Mouse (Mus musculus): ENCODE measurements around the gene Akap8l. TPM values are rescaled to one million over a fixed set of nuclear protein-coding genes. Genes with fewer than 3 reads are reported as not detected.

The Akap8l gene
- polyA plus RNA-seq, 1 experiment from 2014 or later = 64.4 TPM

DNA sequence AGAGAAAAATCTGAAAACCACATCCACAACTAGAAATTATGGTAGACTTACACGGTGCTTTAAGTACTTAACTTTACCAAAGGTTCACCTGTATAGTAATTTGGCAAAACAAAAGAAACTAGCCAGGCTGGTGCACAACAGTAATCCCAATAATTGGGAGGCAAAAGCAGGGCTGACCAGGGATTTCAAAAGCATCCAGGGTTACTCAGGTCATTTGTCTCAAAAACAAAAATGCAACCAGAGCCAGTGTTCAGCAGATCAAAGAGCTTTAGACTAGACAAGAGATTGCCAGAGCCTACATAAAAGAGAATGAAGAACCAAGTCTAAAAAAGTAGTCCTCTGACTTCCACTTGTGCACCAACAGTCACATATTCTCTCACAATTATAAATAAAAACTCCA is 73.2 kb downstream of the Akap8l start:
- H3K9me3 ChIP-seq (ENCODE audit: control insufficient read depth, low read length) = no peaks in the 10 kb centered on the region
- ATAC-seq (replicated peaks; ENCODE audit: low FRiP score, low TSS enrichment, low read depth) (no peak), DNase-seq (ENCODE audit: low spot score) (no peak)
- H3K27me3 ChIP-seq (replicated peaks; ENCODE audit: control insufficient read depth, insufficient read depth, low read length) = no peaks in the 10 kb centered on the region
- 95% methylated on average over 1 of the region's 1 CpGs for WGBS
- H3K9ac ChIP-seq (ENCODE audit: low read length) = no peak overlapping the region
- H3K36me3 ChIP-seq (ENCODE audit: control insufficient read depth, insufficient read depth, low read length) = no peaks in the 10 kb centered on the region
- H3K4me2 ChIP-seq (ENCODE audit: low read length) = no peak overlapping the region
- no peak overlapping the region for H3K27ac ChIP-seq (ENCODE audit: low read depth)
- no peak overlapping the region for H3K4me3 ChIP-seq (ENCODE audit: low read depth, low read length)
- peaks cover 7% of the 10 kb centered on the region for H3K4me1 ChIP-seq (replicated peaks; ENCODE audit: control insufficient read depth, insufficient read depth, low read length)

GRCm38 (mm10) chr17:32275568-32275967 is 74.8 kb downstream of the Akap8l start:
- DNase-seq (ENCODE audit: low spot score) = no peak
- Histone ChIP-seq H3K36me3 (ENCODE audit: control insufficient read depth, insufficient read depth, low read length) (no peaks in the 10 kb centered on the region), H3K4me1 (replicated peaks; ENCODE audit: control insufficient read depth, insufficient read depth, low read length) (0 out of 2 replicates have a peak, but pooled peaks cover 3% of the 10 kb centered on the region), H3K9ac (ENCODE audit: low read length) (no peak overlapping the region), H3K4me3 (ENCODE audit: low read depth, low read length) (no peak overlapping the region), H3K27ac (ENCODE audit: low read depth) (no peak overlapping the region), H3K4me2 (ENCODE audit: low read length) (no peak overlapping the region), H3K9me3 (ENCODE audit: control insufficient read depth, low read length) (no peaks in the 10 kb centered on the region), H3K27me3 (replicated peaks; ENCODE audit: control insufficient read depth, insufficient read depth, low read length) (no peaks in the 10 kb centered on the region)
- WGBS = 84% methylated on average over 3 of the region's 3 CpGs
- no peak for ATAC-seq (replicated peaks; ENCODE audit: low FRiP score, low TSS enrichment, low read depth)

Small RNAs within 50 kb of the gene (microRNA-seq; reads per million reads assigned to microRNA genes)
- gene Gm22201 = not detected

Other genes starting within 250 kb of the Akap8l start
- 13.3 and 13.8 TPM in 2 replicates for gene Notch3, start 183.8 kb downstream of the Akap8l start, polyA plus RNA-seq (2014; fragmentation: Nextera tagmentation; extraction: Ambion mirVana)
- not detected in 2 replicates for gene Ephx3, start 161.1 kb downstream of the Akap8l start, polyA plus RNA-seq (2014; fragmentation: Nextera tagmentation; extraction: Ambion mirVana)
- gene Brd4, start 65.9 kb downstream of the Akap8l start, polyA plus RNA-seq (2014; fragmentation: Nextera tagmentation; extraction: Ambion mirVana) = 90.2 and 91.9 TPM in 2 replicates
- gene Akap8, start 29.4 kb downstream of the Akap8l start, polyA plus RNA-seq (2014; fragmentation: Nextera tagmentation; extraction: Ambion mirVana) = 51.8 and 57.2 TPM in 2 replicates
- gene Wiz, start 38.8 kb upstream of the Akap8l start, polyA plus RNA-seq (2014; fragmentation: Nextera tagmentation; extraction: Ambion mirVana) = 30.8 and 32.3 TPM in 2 replicates
- 2.1 and 2.2 TPM in 2 replicates for gene Rasal3, start 53.0 kb upstream of the Akap8l start, polyA plus RNA-seq (2014; fragmentation: Nextera tagmentation; extraction: Ambion mirVana)
- gene Pglyrp2, start 73.6 kb upstream of the Akap8l start, polyA plus RNA-seq (2014; fragmentation: Nextera tagmentation; extraction: Ambion mirVana) = 0.11 and 0.30 TPM in 2 replicates
- gene Cyp4f39, start 102.1 kb upstream of the Akap8l start, polyA plus RNA-seq (2014; fragmentation: Nextera tagmentation; extraction: Ambion mirVana) = 0.62 and 0.63 TPM in 2 replicates
- 6.9 and 7.7 TPM in 2 replicates for gene Cyp4f17, start 155.4 kb upstream of the Akap8l start, polyA plus RNA-seq (2014; fragmentation: Nextera tagmentation; extraction: Ambion mirVana)
- 16.0 and 18.6 TPM in 2 replicates for gene Cyp4f16, start 186.0 kb upstream of the Akap8l start, polyA plus RNA-seq (2014; fragmentation: Nextera tagmentation; extraction: Ambion mirVana)

Measured in intestine, embryonic 14.5 days (tissue).